Mouse (Mus musculus) intestine, embryonic 14.5 days (tissue): ENCODE measurements around the gene Hdhd3. TPM values are rescaled to one million over a fixed set of nuclear protein-coding genes. Genes with fewer than 3 reads are reported as not detected.
"Not testable (repeated sequence)": the region's sequence is repeated elsewhere in the genome, so short reads cannot be mapped to it uniquely, and the experiment has no call there.

Source experiments
- ATAC-seq: fragments of 200-750 bp; cut with Nextera tagmentation; replicated peaks from 2 replicates; pipeline ENCODE4 v1.8.0; 2017; ENCODE audit warnings: low read depth, moderate number of reproducible peaks, moderate TSS enrichment, moderate library complexity; ENCODE audit not compliant: low FRiP score, low TSS enrichment
- DNase-seq: peaks from one replicate; pipeline ENCODE4 v3.0.0-alpha.2; 2018; ENCODE audit warnings: low spot score
- H3K27ac ChIP-seq: fragments of 300-500 bp; sonication (generic); 2 replicates; pipeline ENCODE4 v1.5.1; 2014; ENCODE audit warnings: low read depth, mild to moderate bottlenecking, control low read depth
- H3K27me3 ChIP-seq: fragments of 300-500 bp; sonication (generic); replicated peaks from 2 replicates; pipeline ENCODE4 v1.6.1; 2014; ENCODE audit warnings: low read length, control low read depth; ENCODE audit not compliant: control insufficient read depth, insufficient read depth
- H3K36me3 ChIP-seq: fragments of 300-500 bp; sonication (generic); 2 replicates; pipeline ENCODE4 v1.6.1; 2014; ENCODE audit warnings: low read length, control low read depth; ENCODE audit not compliant: control insufficient read depth, insufficient read depth
- H3K4me1 ChIP-seq: fragments of 300-500 bp; sonication (generic); replicated peaks from 2 replicates; pipeline ENCODE4 v1.6.1; 2014; ENCODE audit warnings: low read length, control low read depth, mixed read lengths; ENCODE audit not compliant: control insufficient read depth, insufficient read depth
- H3K4me2 ChIP-seq: fragments of 300-500 bp; sonication (generic); 2 replicates; pipeline ENCODE4 v1.6.1; 2014; ENCODE audit warnings: low read length
- H3K4me3 ChIP-seq: fragments of 300-500 bp; sonication (generic); 2 replicates; pipeline ENCODE4 v1.5.1; 2014; ENCODE audit warnings: low read depth, low read length, control low read depth, mixed read lengths
- H3K9ac ChIP-seq: fragments of 300-500 bp; sonication (generic); 2 replicates; pipeline ENCODE4 v1.6.1; 2014; ENCODE audit warnings: mild to moderate bottlenecking, low read length
- H3K9me3 ChIP-seq: fragments of 300-500 bp; sonication (generic); 2 replicates; pipeline ENCODE4 v1.6.1; 2016; ENCODE audit warnings: low read length, control low read depth; ENCODE audit not compliant: control insufficient read depth
- WGBS: fragments of 180-500 bp; shearing (Covaris S2); extraction: QIAGEN DNeasy Blood & Tissue Kit; methylation state at CpG from one replicate; pipeline ENCODE4 v1.1.7; 2014; 5-methylcytosine and 5-hydroxymethylcytosine counted together
- polyA plus RNA-seq: library from polyadenylated mRNA; unstranded; fragments of >200 nt; fragmentation: Nextera tagmentation; extraction: Ambion mirVana; gene quantifications from 2 replicates; pipeline ENCODE4 v1.2.1, GENCODE M21; 2014

Gene Hdhd3
- polyA plus RNA-seq, 1 experiment from 2014 or later: 32.4 TPM

- Histone ChIP-seq H3K27ac (no peak overlapping the region), H3K27me3 (no peaks in the 10 kb centered on the region), H3K4me1 (no peaks in the 10 kb centered on the region), H3K4me3 (no peak overlapping the region), H3K36me3 (0 out of 2 replicates have a peak, but pooled peaks cover 4% of the 10 kb centered on the region), H3K9ac (no peak overlapping the region), H3K9me3 (no peaks in the 10 kb centered on the region), H3K4me2 (no peak overlapping the region)
- ATAC-seq: no peak
- 87% methylated on average over 5 of the region's 5 CpGs for WGBS
- DNase-seq: no peak
These were observed 16.1 kb downstream of the Hdhd3 start for GRCm38 (mm10) chr4:62487172-62487571.

- no peaks in the 10 kb centered on the region for H3K4me1 ChIP-seq
- DNase-seq: no peak
- 0 out of 2 replicates have a peak, but pooled peaks cover 4% of the 10 kb centered on the region for H3K36me3 ChIP-seq
- WGBS: 91% methylated on average over 15 of the region's 15 CpGs
- H3K9ac ChIP-seq: no peak overlapping the region
- H3K4me2 ChIP-seq: no peak overlapping the region
- H3K27me3 ChIP-seq: no peaks in the 10 kb centered on the region
- no peaks in the 10 kb centered on the region for H3K9me3 ChIP-seq
- H3K4me3 ChIP-seq: no peak overlapping the region
- H3K27ac ChIP-seq: no peak overlapping the region
- no peak for ATAC-seq
These were observed 17.0 kb downstream of the Hdhd3 start for GRCm38 (mm10) chr4:62486162-62486696.

- 0 out of 2 replicates have a peak, but pooled peaks cover 4% of the 10 kb centered on the region for H3K36me3 ChIP-seq
- ATAC-seq: no peak
- no peaks in the 10 kb centered on the region for H3K27me3 ChIP-seq
- 83% methylated on average over 8 of the region's 8 CpGs for WGBS
- no peak for DNase-seq
- H3K4me1 ChIP-seq: no peaks in the 10 kb centered on the region
- no peaks in the 10 kb centered on the region for H3K9me3 ChIP-seq
- H3K4me2 ChIP-seq: no peak overlapping the region
- H3K9ac ChIP-seq: no peak overlapping the region
- H3K27ac ChIP-seq: no peak overlapping the region
- no peak overlapping the region for H3K4me3 ChIP-seq
These were observed 17.7 kb downstream of the Hdhd3 start for GRCm38 (mm10) chr4:62485450-62486161.

DNA sequence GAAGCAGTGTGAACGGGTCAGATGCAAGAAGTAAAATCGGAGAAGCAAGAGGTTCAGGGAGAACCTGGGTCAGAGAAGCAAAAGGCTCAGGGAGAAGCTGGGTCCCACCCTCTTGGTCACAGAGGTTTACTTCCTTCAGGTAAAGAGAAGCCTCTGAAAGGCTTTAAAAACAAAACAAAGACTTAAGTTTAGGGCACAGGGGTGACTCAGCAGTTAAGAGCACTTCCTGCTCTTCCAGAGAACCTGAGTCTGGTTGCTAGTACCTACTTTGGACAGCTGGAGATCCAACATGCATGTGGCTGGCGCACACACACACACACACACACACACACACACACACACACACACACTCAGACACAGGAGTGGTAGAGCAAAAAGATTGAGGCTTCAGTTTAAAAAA, 18.3 kb downstream of the Hdhd3 start:
- Histone ChIP-seq H3K27ac (no peak overlapping the region), H3K4me3 (no peak overlapping the region), H3K9me3 (no peaks in the 10 kb centered on the region), H3K4me2 (no peak overlapping the region), H3K9ac (no peak overlapping the region), H3K4me1 (no peaks in the 10 kb centered on the region), H3K36me3 (0 out of 2 replicates have a peak, but pooled peaks cover 4% of the 10 kb centered on the region), H3K27me3 (no peaks in the 10 kb centered on the region)
- DNase-seq (no peak), ATAC-seq (no peak)
- WGBS: 82% methylated on average over 3 of the region's 3 CpGs

GRCm38 (mm10) chr4:62480709-62481605, 22.3 kb downstream of the Hdhd3 start:
- Histone ChIP-seq H3K9me3 (no peaks in the 10 kb centered on the region), H3K27ac (no peak overlapping the region), H3K27me3 (no peaks in the 10 kb centered on the region), H3K4me1 (no peaks in the 10 kb centered on the region), H3K4me3 (peak overlapping the region; percentile 47), H3K36me3 (0 out of 2 replicates have a peak, but pooled peaks cover 4% of the 10 kb centered on the region), H3K9ac (no peak overlapping the region), H3K4me2 (peak overlapping the region; percentile 71)
- DNase-seq (peak; percentile 62), ATAC-seq (no peak)
- WGBS: 37% methylated on average over 10 of the region's 10 CpGs

- WGBS: 2% methylated on average over 70 of the region's 71 CpGs
- peak within 1 kb of the TSS; percentile 57; the same call in 1 of the 2 replicates for H3K27ac ChIP-seq
- DNase-seq: peak; percentile 82
These were observed 23.1 kb downstream of the Hdhd3 start, which contains the start of gene Bspry for GRCm38 (mm10) chr4:62479937-62480708. TSS of gene Bspry (plus strand) at chr4:62480053.

DNA sequence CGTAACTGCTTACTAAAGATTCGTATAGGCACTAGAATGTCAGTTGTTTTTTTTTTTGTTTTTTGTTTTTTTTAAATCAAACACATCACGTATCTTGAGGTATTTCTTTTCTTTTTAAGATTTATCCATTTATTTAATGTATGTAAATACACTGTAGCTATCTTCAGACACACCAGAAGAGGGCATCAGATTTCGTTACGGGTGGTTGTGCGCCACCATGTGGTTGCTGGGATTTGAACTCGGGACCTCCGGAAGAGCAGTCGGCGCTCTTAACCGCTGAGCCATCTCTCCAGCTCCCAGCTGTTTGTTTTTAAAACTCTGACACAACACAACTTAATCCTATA, 23.7 kb downstream of the Hdhd3 start:
- not testable (repeated sequence) for H3K9me3 ChIP-seq, H3K27me3 ChIP-seq, H3K4me1 ChIP-seq, H3K36me3 ChIP-seq, H3K27ac ChIP-seq, ATAC-seq, DNase-seq
- peak overlapping the region; percentile 71 for H3K4me2 ChIP-seq
- 13% methylated on average over 11 of the region's 11 CpGs for WGBS
- peak overlapping the region; percentile 51 for H3K9ac ChIP-seq
- H3K4me3 ChIP-seq: peak overlapping the region; percentile 47

More at GRCm38 (mm10) chr4:62479937-62480708, 23.1 kb downstream of the Hdhd3 start, which contains the start of gene Bspry:
- Histone ChIP-seq H3K9me3 (no peaks in the 10 kb centered on the region), H3K27me3 (no peaks in the 10 kb centered on the region), H3K9ac (peak within 1 kb of the TSS; percentile 51), H3K4me1 (no peaks in the 10 kb centered on the region), H3K4me2 (peak within 1 kb of the TSS; percentile 71), H3K36me3 (0 out of 2 replicates have a peak, but pooled peaks cover 4% of the 10 kb centered on the region), H3K4me3 (peak within 1 kb of the TSS; percentile 47)
- ATAC-seq: peak; percentile 92
